Mouse (Mus musculus): ENCODE measurements around the gene Csnk1g1. TPM values are rescaled to one million over a fixed set of nuclear protein-coding genes. Genes with fewer than 3 reads are reported as not detected.

Gene Csnk1g1
- polyA plus RNA-seq, 1 experiment: 69.5 TPM

DNA sequence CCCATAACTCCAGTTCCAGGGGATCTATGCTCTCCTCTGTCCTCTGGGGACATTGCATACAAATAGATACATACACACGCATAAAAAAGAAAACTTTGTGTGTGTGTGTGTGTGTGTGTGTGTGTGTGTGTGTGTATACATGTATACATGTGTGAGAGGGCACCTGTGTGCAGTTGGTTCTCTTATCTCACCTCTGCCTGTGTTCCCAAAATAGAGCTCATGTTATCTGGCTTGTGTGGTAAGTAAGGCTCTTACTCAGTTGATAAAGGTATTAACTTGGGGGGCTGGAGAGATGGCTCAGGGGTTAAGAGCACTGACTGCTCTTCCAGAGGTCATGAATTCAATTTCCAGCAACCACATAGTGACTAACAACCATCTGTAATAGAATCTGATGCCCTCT is 8.3 kb downstream of the Csnk1g1 start:
- Histone ChIP-seq H3K9ac (ENCODE audit: low read depth, poor library complexity, severe bottlenecking) (no peak overlapping the region), H3K4me3 (ENCODE audit: low read depth, low read length) (no peak overlapping the region), H3K4me1 (ENCODE audit: control insufficient read depth, insufficient read depth, low read length) (no peaks in the 10 kb centered on the region), H3K36me3 (ENCODE audit: control insufficient read depth, insufficient read depth, low read length, poor library complexity, severe bottlenecking) (no peaks in the 10 kb centered on the region), H3K27me3 (ENCODE audit: control insufficient read depth, insufficient read depth, low read length, poor library complexity, severe bottlenecking) (no peaks in the 10 kb centered on the region), H3K27ac (ENCODE audit: insufficient read depth, low read length) (no peak overlapping the region), H3K9me3 (replicated peaks; ENCODE audit: control insufficient read depth, insufficient read depth, low read length, poor library complexity, severe bottlenecking) (no peaks in the 10 kb centered on the region)
- TF ChIP-seq CTCF (IDR thresholded peaks at IDR 0.05; ENCODE audit: low read depth, low read length): no peak
- TF ChIP-seq POLR2A (IDR thresholded peaks at IDR 0.05; ENCODE audit: insufficient read depth, low read length): no peak
- TF ChIP-seq EP300 (IDR thresholded peaks at IDR 0.05; ENCODE audit: insufficient read depth, low read depth, low read length): no peak

DNA sequence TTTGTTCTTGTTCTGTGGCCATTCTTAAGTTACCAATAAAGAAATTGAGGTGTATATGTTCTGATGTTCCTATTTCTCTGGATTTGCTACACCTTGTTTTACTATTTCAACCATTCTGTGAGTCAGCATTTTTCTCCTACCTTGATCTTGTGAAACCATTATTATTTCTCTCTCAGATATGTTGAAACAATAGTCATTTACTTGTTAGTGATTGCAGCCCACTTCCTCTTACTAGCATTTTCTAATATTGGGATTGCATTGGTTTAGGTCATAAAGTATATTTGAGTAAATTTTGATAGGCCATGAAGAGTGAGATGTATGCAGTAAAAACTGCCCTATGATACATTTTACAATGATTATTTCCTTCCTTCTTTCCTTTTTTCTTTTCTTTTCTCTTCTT is 19.7 kb downstream of the Csnk1g1 start:
- Histone ChIP-seq H3K4me3 (ENCODE audit: low read depth, low read length) (no peak overlapping the region), H3K27me3 (ENCODE audit: control insufficient read depth, insufficient read depth, low read length, poor library complexity, severe bottlenecking) (no peaks in the 10 kb centered on the region), H3K36me3 (ENCODE audit: control insufficient read depth, insufficient read depth, low read length, poor library complexity, severe bottlenecking) (no peaks in the 10 kb centered on the region; the same call in 1 of the 2 replicates), H3K9me3 (replicated peaks; ENCODE audit: control insufficient read depth, insufficient read depth, low read length, poor library complexity, severe bottlenecking) (no peaks in the 10 kb centered on the region), H3K4me1 (ENCODE audit: control insufficient read depth, insufficient read depth, low read length) (no peaks in the 10 kb centered on the region), H3K27ac (ENCODE audit: insufficient read depth, low read length) (no peak overlapping the region), H3K9ac (ENCODE audit: low read depth, poor library complexity, severe bottlenecking) (no peak overlapping the region)
- TF ChIP-seq CTCF (IDR thresholded peaks at IDR 0.05; ENCODE audit: low read depth, low read length): no peak
- no peak for TF ChIP-seq POLR2A (IDR thresholded peaks at IDR 0.05; ENCODE audit: insufficient read depth, low read length)

- Histone ChIP-seq H3K36me3 (ENCODE audit: control insufficient read depth, insufficient read depth, low read length, poor library complexity, severe bottlenecking) (no peaks in the 10 kb centered on the region; the same call in 1 of the 2 replicates), H3K4me1 (ENCODE audit: control insufficient read depth, insufficient read depth, low read length) (no peaks in the 10 kb centered on the region), H3K9me3 (replicated peaks; ENCODE audit: control insufficient read depth, insufficient read depth, low read length, poor library complexity, severe bottlenecking) (no peaks in the 10 kb centered on the region), H3K9ac (ENCODE audit: low read depth, poor library complexity, severe bottlenecking) (no peak overlapping the region), H3K27me3 (ENCODE audit: control insufficient read depth, insufficient read depth, low read length, poor library complexity, severe bottlenecking) (no peaks in the 10 kb centered on the region), H3K4me3 (ENCODE audit: low read depth, low read length) (no peak overlapping the region), H3K27ac (ENCODE audit: insufficient read depth, low read length) (no peak overlapping the region)
- no peak for TF ChIP-seq CTCF (IDR thresholded peaks at IDR 0.05; ENCODE audit: low read depth, low read length)
- TF ChIP-seq POLR2A (IDR thresholded peaks at IDR 0.05; ENCODE audit: insufficient read depth, low read length): no peak
- no peak for TF ChIP-seq EP300 (IDR thresholded peaks at IDR 0.05; ENCODE audit: insufficient read depth, low read depth, low read length)
Observed at GRCm38 (mm10) chr9:65929826-65930225, 21.1 kb downstream of the Csnk1g1 start.

- Histone ChIP-seq H3K27me3 (ENCODE audit: control insufficient read depth, insufficient read depth, low read length, poor library complexity, severe bottlenecking) (no peaks in the 10 kb centered on the region), H3K9me3 (replicated peaks; ENCODE audit: control insufficient read depth, insufficient read depth, low read length, poor library complexity, severe bottlenecking) (no peaks in the 10 kb centered on the region), H3K36me3 (ENCODE audit: control insufficient read depth, insufficient read depth, low read length, poor library complexity, severe bottlenecking) (no peaks in the 10 kb centered on the region), H3K9ac (ENCODE audit: low read depth, poor library complexity, severe bottlenecking) (no peak overlapping the region), H3K27ac (ENCODE audit: insufficient read depth, low read length) (no peak overlapping the region), H3K4me1 (ENCODE audit: control insufficient read depth, insufficient read depth, low read length) (no peaks in the 10 kb centered on the region), H3K4me3 (ENCODE audit: low read depth, low read length) (no peak overlapping the region)
- TF ChIP-seq CTCF (IDR thresholded peaks at IDR 0.05; ENCODE audit: low read depth, low read length) (no peak), EP300 (IDR thresholded peaks at IDR 0.05; ENCODE audit: insufficient read depth, low read depth, low read length) (no peak), POLR2A (IDR thresholded peaks at IDR 0.05; ENCODE audit: insufficient read depth, low read length) (no peak)
Observed at GRCm38 (mm10) chr9:65937566-65937965, 28.8 kb downstream of the Csnk1g1 start.

GRCm38 (mm10) chr9:65951082-65951587 is 42.4 kb downstream of the Csnk1g1 start:
- no peaks in the 10 kb centered on the region for H3K27me3 ChIP-seq (ENCODE audit: control insufficient read depth, insufficient read depth, low read length, poor library complexity, severe bottlenecking)
- H3K36me3 ChIP-seq (ENCODE audit: control insufficient read depth, insufficient read depth, low read length, poor library complexity, severe bottlenecking): no peaks in the 10 kb centered on the region
- no peak for TF ChIP-seq EP300 (IDR thresholded peaks at IDR 0.05; ENCODE audit: insufficient read depth, low read depth, low read length)
- TF ChIP-seq CTCF (IDR thresholded peaks at IDR 0.05; ENCODE audit: low read depth, low read length): no peak
- no peak for TF ChIP-seq POLR2A (IDR thresholded peaks at IDR 0.05; ENCODE audit: insufficient read depth, low read length)
- no peak overlapping the region for H3K4me3 ChIP-seq (ENCODE audit: low read depth, low read length)
- no peak overlapping the region for H3K9ac ChIP-seq (ENCODE audit: low read depth, poor library complexity, severe bottlenecking)
- no peaks in the 10 kb centered on the region for H3K9me3 ChIP-seq (replicated peaks; ENCODE audit: control insufficient read depth, insufficient read depth, low read length, poor library complexity, severe bottlenecking)
- H3K4me1 ChIP-seq (ENCODE audit: control insufficient read depth, insufficient read depth, low read length): no peaks in the 10 kb centered on the region
- H3K27ac ChIP-seq (ENCODE audit: insufficient read depth, low read length): no peak overlapping the region

GRCm38 (mm10) chr9:65970009-65970408 is 61.3 kb downstream of the Csnk1g1 start:
- Histone ChIP-seq H3K36me3 (ENCODE audit: control insufficient read depth, insufficient read depth, low read length, poor library complexity, severe bottlenecking) (no peaks in the 10 kb centered on the region), H3K4me3 (ENCODE audit: low read depth, low read length) (no peak overlapping the region), H3K9me3 (replicated peaks; ENCODE audit: control insufficient read depth, insufficient read depth, low read length, poor library complexity, severe bottlenecking) (no peaks in the 10 kb centered on the region), H3K27ac (ENCODE audit: insufficient read depth, low read length) (no peak overlapping the region), H3K9ac (ENCODE audit: low read depth, poor library complexity, severe bottlenecking) (no peak overlapping the region), H3K4me1 (ENCODE audit: control insufficient read depth, insufficient read depth, low read length) (no peaks in the 10 kb centered on the region), H3K27me3 (ENCODE audit: control insufficient read depth, insufficient read depth, low read length, poor library complexity, severe bottlenecking) (no peaks in the 10 kb centered on the region)
- TF ChIP-seq POLR2A (IDR thresholded peaks at IDR 0.05; ENCODE audit: insufficient read depth, low read length) (no peak), CTCF (IDR thresholded peaks at IDR 0.05; ENCODE audit: low read depth, low read length) (no peak), EP300 (IDR thresholded peaks at IDR 0.05; ENCODE audit: insufficient read depth, low read depth, low read length) (no peak)
